Mouse (Mus musculus) stomach, embryonic 14.5 days (tissue): ENCODE results near the gene Dnajc9. TPM values are rescaled to one million over a fixed set of nuclear protein-coding genes. Genes with fewer than 3 reads are reported as not detected.

Source experiments
- ATAC-seq: fragments of 200-750 bp; cut with Nextera tagmentation; 2 replicates; pipeline ENCODE4 v1.8.0; 2017; ENCODE audit warnings: low read depth, moderate TSS enrichment; ENCODE audit not compliant: insufficient number of reproducible peaks, insufficient read depth, low FRiP score
- H3K27ac ChIP-seq: fragments of 300-500 bp; sonication (generic); 2 replicates; pipeline ENCODE4 v1.5.1; 2014; ENCODE audit warnings: mild to moderate bottlenecking, low read length, moderate library complexity, mixed read lengths
- H3K27me3 ChIP-seq: fragments of 300-500 bp; sonication (generic); 2 replicates; pipeline ENCODE4 v1.6.1; 2014; ENCODE audit warnings: low read length, control low read depth, mixed read lengths; ENCODE audit not compliant: control insufficient read depth, insufficient read depth
- H3K36me3 ChIP-seq: fragments of 300-500 bp; sonication (generic); 2 replicates; pipeline ENCODE4 v1.6.1; 2014; ENCODE audit warnings: mild to moderate bottlenecking, control low read depth, low read length, moderate library complexity, mixed read lengths; ENCODE audit not compliant: control insufficient read depth, insufficient read depth
- H3K4me1 ChIP-seq: fragments of 300-500 bp; sonication (generic); 2 replicates; pipeline ENCODE4 v1.6.1; 2014; ENCODE audit warnings: low read length, control low read depth, mixed read lengths; ENCODE audit not compliant: control insufficient read depth, insufficient read depth
- H3K4me2 ChIP-seq: fragments of 300-500 bp; sonication (generic); replicated peaks from 2 replicates; pipeline ENCODE4 v1.6.1; 2014; ENCODE audit warnings: low read depth, low read length, control low read depth
- H3K4me3 ChIP-seq: fragments of 300-500 bp; sonication (generic); 2 replicates; pipeline ENCODE4 v1.5.1; 2014; ENCODE audit warnings: low read depth, low read length, control low read depth
- H3K9ac ChIP-seq: fragments of 300-500 bp; sonication (generic); replicated peaks from 2 replicates; pipeline ENCODE4 v1.6.1; 2014; ENCODE audit warnings: low read depth, mild to moderate bottlenecking, control low read depth, low read length, moderate library complexity, mixed read lengths
- H3K9me3 ChIP-seq: fragments of 300-500 bp; sonication (generic); 2 replicates; pipeline ENCODE4 v1.6.1; 2016; ENCODE audit warnings: low read depth, low read length, control low read depth; ENCODE audit not compliant: control insufficient read depth
- WGBS: fragments of 180-500 bp; shearing (Covaris S2); extraction: QIAGEN DNeasy Blood & Tissue Kit; methylation state at CpG from one replicate; pipeline ENCODE4 v1.1.7; 2014; 5-methylcytosine and 5-hydroxymethylcytosine counted together
- polyA plus RNA-seq: library from polyadenylated mRNA; unstranded; fragments of >200 nt; fragmentation: Nextera tagmentation; extraction: Ambion mirVana; gene quantifications from 2 replicates; pipeline ENCODE4 v1.2.1, GENCODE M21; 2014

Gene Dnajc9
- 95.9 and 107 TPM in 2 replicates for polyA plus RNA-seq

- Histone ChIP-seq H3K9ac (peak within 1 kb of the TSS; percentile 67), H3K4me2 (peak within 1 kb of the TSS; percentile 68), H3K36me3 (peaks cover 20% of the 10 kb centered on the region; the same call in 1 of the 2 replicates), H3K4me3 (peak within 1 kb of the TSS; percentile 74), H3K27me3 (no peaks in the 10 kb centered on the region), H3K27ac (peak within 1 kb of the TSS; percentile 85), H3K4me1 (peaks cover 20% of the 10 kb centered on the region), H3K9me3 (no peaks in the 10 kb centered on the region)
- ATAC-seq: peak; percentile 74
- WGBS: under 1% methylated on average over 59 of the region's 59 CpGs
These were observed at the start of gene Dnajc9 for GRCm38 (mm10) chr14:20388441-20389129. Dnajc9 (minus strand) TSS chr14:20388910.

GRCm38 (mm10) chr14:20436976-20437375 is 48.3 kb upstream of the Dnajc9 start:
- WGBS: 64% methylated on average over 6 of the region's 6 CpGs
- ATAC-seq: no peak
- H3K27ac ChIP-seq: no peak overlapping the region
- H3K4me1 ChIP-seq: no peaks in the 10 kb centered on the region
- no peak overlapping the region for H3K4me2 ChIP-seq
- no peaks in the 10 kb centered on the region for H3K36me3 ChIP-seq
- no peak overlapping the region for H3K9ac ChIP-seq
- H3K9me3 ChIP-seq: no peaks in the 10 kb centered on the region
- H3K27me3 ChIP-seq: no peaks in the 10 kb centered on the region
- no peak overlapping the region for H3K4me3 ChIP-seq

DNA sequence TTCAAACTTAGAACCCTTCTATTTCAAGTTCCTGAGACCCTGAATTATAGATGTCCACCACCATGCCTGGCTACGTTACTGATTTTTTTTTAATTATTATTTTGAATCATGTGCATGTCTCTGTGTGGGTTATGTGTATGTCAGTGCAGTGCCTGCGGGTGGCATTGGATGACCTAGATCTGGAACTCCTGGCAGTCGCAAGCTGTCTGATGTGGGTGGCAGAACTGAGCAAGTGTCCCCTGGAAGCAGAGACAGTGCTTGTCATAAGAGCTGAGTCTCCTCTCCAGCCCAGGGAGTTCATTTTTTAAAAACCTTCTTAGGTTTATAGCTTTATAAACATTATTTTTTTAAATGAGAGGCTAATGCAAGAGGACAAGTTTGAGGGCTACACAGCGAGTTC is 43.7 kb upstream of the Dnajc9 start:
- Histone ChIP-seq H3K4me3 (no peak overlapping the region), H3K9me3 (no peaks in the 10 kb centered on the region), H3K4me1 (no peaks in the 10 kb centered on the region), H3K4me2 (no peak overlapping the region), H3K27me3 (no peaks in the 10 kb centered on the region), H3K27ac (no peak overlapping the region), H3K36me3 (no peaks in the 10 kb centered on the region), H3K9ac (no peak overlapping the region)
- no peak for ATAC-seq
- WGBS: 78% methylated on average over 4 of the region's 4 CpGs

DNA sequence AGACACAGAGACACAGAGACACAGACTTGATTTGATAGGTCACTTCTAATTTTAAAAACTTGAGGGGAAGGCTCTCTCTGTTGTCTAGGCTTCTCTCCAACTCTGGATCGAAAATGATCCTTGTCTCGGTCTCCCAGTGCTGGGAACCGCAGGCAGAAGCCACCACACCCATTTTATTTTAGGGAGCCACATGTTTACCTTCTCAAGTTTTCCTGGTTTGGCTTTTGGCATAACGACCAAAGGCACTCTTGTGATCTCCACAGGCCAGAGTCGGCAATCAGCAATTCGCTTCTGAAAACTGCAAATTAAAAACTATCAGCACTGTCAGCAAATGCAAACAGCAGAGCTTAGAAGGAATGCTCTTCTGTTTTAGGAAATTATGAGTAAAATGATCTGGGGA is 43.0 kb upstream of the Dnajc9 start:
- Histone ChIP-seq H3K4me3 (no peak overlapping the region), H3K36me3 (no peaks in the 10 kb centered on the region), H3K4me1 (no peaks in the 10 kb centered on the region), H3K9ac (no peak overlapping the region), H3K27me3 (no peaks in the 10 kb centered on the region), H3K27ac (no peak overlapping the region), H3K9me3 (no peaks in the 10 kb centered on the region), H3K4me2 (no peak overlapping the region)
- no peak for ATAC-seq
- 72% methylated on average over 6 of the region's 6 CpGs for WGBS

GRCm38 (mm10) chr14:20429833-20430232 is 41.1 kb upstream of the Dnajc9 start:
- no peak for ATAC-seq
- WGBS: 51% methylated on average over 1 of the region's 1 CpGs

DNA sequence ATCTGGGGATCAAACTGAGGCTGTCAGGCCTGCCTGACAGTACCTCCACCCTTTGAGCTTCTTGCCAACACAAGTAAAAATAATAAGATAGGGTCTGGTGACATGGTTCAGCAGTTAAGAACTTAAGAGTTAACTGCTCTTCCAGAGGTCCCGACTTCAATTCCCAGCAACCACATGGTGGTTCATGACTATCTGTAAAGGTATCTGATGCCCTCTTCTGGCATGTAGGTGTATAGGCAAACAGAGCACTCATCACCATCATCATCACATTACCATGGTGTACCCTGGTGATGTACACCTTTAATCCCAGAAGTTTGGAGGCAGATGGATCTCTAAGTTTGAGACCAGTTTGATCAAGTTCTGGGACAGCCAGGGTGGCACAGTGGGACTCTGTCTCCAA is 39.9 kb upstream of the Dnajc9 start:
- no peaks in the 10 kb centered on the region for H3K27me3 ChIP-seq
- H3K4me2 ChIP-seq: no peak overlapping the region
- no peak for ATAC-seq
- no peaks in the 10 kb centered on the region for H3K9me3 ChIP-seq
- H3K4me1 ChIP-seq: no peaks in the 10 kb centered on the region
- 46% methylated on average over 1 of the region's 1 CpGs for WGBS
- H3K36me3 ChIP-seq: no peaks in the 10 kb centered on the region
- H3K27ac ChIP-seq: no peak overlapping the region
- no peak overlapping the region for H3K4me3 ChIP-seq
- H3K9ac ChIP-seq: no peak overlapping the region

More at GRCm38 (mm10) chr14:20429833-20430232, 41.1 kb upstream of the Dnajc9 start:
- Histone ChIP-seq H3K4me3 (no peak overlapping the region), H3K9ac (no peak overlapping the region), H3K9me3 (no peaks in the 10 kb centered on the region), H3K27ac (no peak overlapping the region), H3K4me2 (no peak overlapping the region), H3K4me1 (no peaks in the 10 kb centered on the region), H3K27me3 (no peaks in the 10 kb centered on the region), H3K36me3 (no peaks in the 10 kb centered on the region)

DNA sequence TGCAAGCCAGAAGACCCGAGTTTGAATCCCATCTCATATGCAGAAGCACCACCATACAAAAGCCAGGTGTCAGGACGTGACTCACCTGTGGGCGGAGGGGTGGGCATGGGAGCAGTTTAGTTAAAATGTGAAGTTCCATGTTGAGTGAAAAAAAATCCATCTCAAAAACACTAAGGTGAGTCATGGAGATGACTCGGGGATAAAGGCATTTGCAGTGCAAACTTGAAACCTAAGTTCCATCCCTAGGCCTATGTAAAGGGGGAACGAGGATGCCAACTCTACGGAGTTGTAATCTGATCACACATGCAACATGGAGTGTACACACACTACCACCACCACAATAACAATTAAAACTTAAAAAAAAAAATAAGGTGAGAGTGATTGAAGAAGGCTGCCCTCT is 34.3 kb upstream of the Dnajc9 start:
- Histone ChIP-seq H3K4me2 (no peak overlapping the region), H3K9me3 (no peaks in the 10 kb centered on the region), H3K27me3 (no peaks in the 10 kb centered on the region), H3K27ac (no peak overlapping the region), H3K4me1 (no peaks in the 10 kb centered on the region), H3K4me3 (no peak overlapping the region), H3K36me3 (no peaks in the 10 kb centered on the region), H3K9ac (no peak overlapping the region)
- 84% methylated on average over 6 of the region's 6 CpGs for WGBS
- no peak for ATAC-seq

GRCm38 (mm10) chr14:20422257-20422656 is 33.5 kb upstream of the Dnajc9 start:
- ATAC-seq: no peak
- H3K27me3 ChIP-seq: no peaks in the 10 kb centered on the region
- no peaks in the 10 kb centered on the region for H3K9me3 ChIP-seq
- H3K4me1 ChIP-seq: no peaks in the 10 kb centered on the region
- no peak overlapping the region for H3K27ac ChIP-seq
- no peak overlapping the region for H3K4me2 ChIP-seq
- no peak overlapping the region for H3K4me3 ChIP-seq
- WGBS: 78% methylated on average over 7 of the region's 7 CpGs
- no peak overlapping the region for H3K9ac ChIP-seq
- H3K36me3 ChIP-seq: no peaks in the 10 kb centered on the region

GRCm38 (mm10) chr14:20400071-20400470 is 11.4 kb upstream of the Dnajc9 start:
- H3K4me2 ChIP-seq: no peak overlapping the region
- no peak overlapping the region for H3K9ac ChIP-seq
- no peaks in the 10 kb centered on the region for H3K9me3 ChIP-seq
- no peaks in the 10 kb centered on the region for H3K4me1 ChIP-seq
- no peaks in the 10 kb centered on the region for H3K27me3 ChIP-seq
- no peak for ATAC-seq
- no peak overlapping the region for H3K27ac ChIP-seq
- no peaks in the 10 kb centered on the region for H3K36me3 ChIP-seq
- no peak overlapping the region for H3K4me3 ChIP-seq
- 48% methylated on average over 1 of the region's 1 CpGs for WGBS
